Mouse (Mus musculus) myocyte (in vitro differentiated cells): Measurements from ENCODE around the gene Smtnl1.

ENCODE experiments used
- CEBPB ChIP-seq: IDR thresholded peaks from 2 replicates; pipeline ENCODE4 v1.6.1; 2011; ENCODE audit warnings: mild to moderate bottlenecking, moderate library complexity; ENCODE audit not compliant: poor library complexity, insufficient read depth, severe bottlenecking
- E2F4 ChIP-seq: IDR thresholded peaks from one replicate; pipeline ENCODE4 v1.6.1; 2011; ENCODE audit warnings: mild to moderate bottlenecking, control low read depth, moderate library complexity; ENCODE audit not compliant: insufficient read depth
- MAX ChIP-seq: IDR thresholded peaks from one replicate; pipeline ENCODE4 v1.6.1; 2011; ENCODE audit warnings: low read depth, mild to moderate bottlenecking, control low read depth
- MYOD1 ChIP-seq, 3 experiments: IDR thresholded peaks; one replicate each; pipeline ENCODE4 v1.6.1; 2011; ENCODE audit warnings: control low read depth in 2 of 3, low read depth in 2 of 3, mild to moderate bottlenecking in 2 of 3, moderate library complexity in 1 of 3; ENCODE audit not compliant: insufficient read length in 2 of 3, control insufficient read depth in 1 of 3
- POLR2A ChIP-seq: IDR thresholded peaks from one replicate; pipeline ENCODE4 v1.6.1; 2011; ENCODE audit warnings: low read depth, mild to moderate bottlenecking, control low read depth, moderate library complexity; ENCODE audit not compliant: insufficient read length
- POLR2AphosphoS2 ChIP-seq: IDR thresholded peaks from one replicate; pipeline ENCODE4 v1.6.1; 2011; ENCODE audit warnings: low read depth, control low read depth; ENCODE audit not compliant: insufficient read length
- SRF ChIP-seq: IDR thresholded peaks from one replicate; pipeline ENCODE4 v1.6.1; 2011; ENCODE audit warnings: low read depth; ENCODE audit not compliant: control insufficient read depth, insufficient read length
- TCF12 ChIP-seq: IDR thresholded peaks from one replicate; pipeline ENCODE4 v1.6.1; 2011; ENCODE audit warnings: mild to moderate bottlenecking, control low read depth; ENCODE audit not compliant: poor library complexity, insufficient read depth, severe bottlenecking
- USF1 ChIP-seq: IDR thresholded peaks from one replicate; pipeline ENCODE4 v1.6.1; 2011; ENCODE audit warnings: low read depth, mild to moderate bottlenecking, control low read depth, moderate library complexity

GRCm38 (mm10) chr2:84793154-84793553 lies 29.3 kb downstream of the Smtnl1 start:
- no peak for TF ChIP-seq MYOD1 (IDR thresholded peaks at IDR 0.05; ENCODE audit: control insufficient read depth in 1 of 3, insufficient read length in 2 of 3, low read depth in 2 of 3)
- TF ChIP-seq TCF12: no peak
- TF ChIP-seq POLR2A: no peak
- no peak for TF ChIP-seq CEBPB
- TF ChIP-seq USF1: no peak
- no peak for TF ChIP-seq POLR2AphosphoS2
- no peak for TF ChIP-seq MAX
- TF ChIP-seq E2F4: no peak
- TF ChIP-seq SRF: no peak
